Mouse (Mus musculus) liver, embryonic 16.5 days (tissue): ENCODE measurements at regions not wholly inside any gene's neighbourhood (a gene's known extent, or its start where the extent isn't known, plus 50 kb on each side); places are given as distances from the start of the nearest gene placed in this dataset.

ENCODE experiments used
- ATAC-seq: fragments of 200-750 bp; cut with Nextera tagmentation; 2 replicates; pipeline ENCODE4 v1.8.0; 2017; ENCODE audit warnings: low read depth, mild to moderate bottlenecking, moderate number of reproducible peaks, moderate library complexity
- H3K27ac ChIP-seq: fragments of 300-500 bp; sonication (generic); 2 replicates; pipeline ENCODE4 v1.5.1; 2014; ENCODE audit warnings: mild to moderate bottlenecking, low read length
- H3K27me3 ChIP-seq: fragments of 300-500 bp; sonication (generic); 2 replicates; pipeline ENCODE4 v1.6.1; 2014; ENCODE audit warnings: low read depth, low read length, mixed read lengths; ENCODE audit not compliant: control insufficient read depth, insufficient read depth
- H3K36me3 ChIP-seq: fragments of 300-500 bp; sonication (generic); 2 replicates; pipeline ENCODE4 v1.6.1; 2014; ENCODE audit warnings: mild to moderate bottlenecking; ENCODE audit not compliant: control insufficient read depth, insufficient read depth
- H3K4me1 ChIP-seq: fragments of 300-500 bp; sonication (generic); 2 replicates; pipeline ENCODE4 v1.6.1; 2014; ENCODE audit warnings: low read depth, low read length, mixed read lengths; ENCODE audit not compliant: control insufficient read depth
- H3K4me2 ChIP-seq: fragments of 300-500 bp; sonication (generic); 2 replicates; pipeline ENCODE4 v1.6.1; 2014; ENCODE audit warnings: low read depth, low read length, mixed read lengths
- H3K4me3 ChIP-seq: fragments of 300-500 bp; sonication (generic); 2 replicates; pipeline ENCODE4 v1.5.1; 2014; ENCODE audit warnings: low read depth, mild to moderate bottlenecking, low read length
- H3K9ac ChIP-seq: fragments of 300-500 bp; sonication (generic); 2 replicates; pipeline ENCODE4 v1.6.1; 2014; ENCODE audit warnings: low read depth, low read length
- H3K9me3 ChIP-seq: fragments of 300-500 bp; sonication (generic); replicated peaks from 2 replicates; pipeline ENCODE4 v1.6.1; 2016; ENCODE audit warnings: low read length; ENCODE audit not compliant: control insufficient read depth
- WGBS: fragments of 180-500 bp; shearing (Covaris S2); extraction: QIAGEN DNeasy Blood & Tissue Kit; methylation state at CpG from one replicate; pipeline ENCODE4 v1.1.7; 2014; ENCODE audit not compliant: insufficient replicate concordance; 5-methylcytosine and 5-hydroxymethylcytosine counted together

- no peak overlapping the region for H3K9ac ChIP-seq
- no peak overlapping the region for H3K27ac ChIP-seq
- no peak overlapping the region for H3K4me3 ChIP-seq
- no peaks in the 10 kb centered on the region for H3K4me1 ChIP-seq
- H3K27me3 ChIP-seq = no peaks in the 10 kb centered on the region
- WGBS = 70% methylated on average over 7 of the region's 7 CpGs
- no peaks in the 10 kb centered on the region for H3K9me3 ChIP-seq
- H3K36me3 ChIP-seq = no peaks in the 10 kb centered on the region
- H3K4me2 ChIP-seq = no peak overlapping the region
- no peak for ATAC-seq
Measured at GRCm38 (mm10) chr3:39320851-39321250, 434.1 kb downstream of the Fat4 start.

GRCm38 (mm10) chr3:39322225-39322624 lies 435.5 kb downstream of the Fat4 start:
- Histone ChIP-seq H3K4me2 (no peak overlapping the region), H3K36me3 (no peaks in the 10 kb centered on the region)
- no peak for ATAC-seq

GRCm38 (mm10) chr3:39335612-39336230 lies 449.0 kb downstream of the Fat4 start:
- Histone ChIP-seq H3K4me1 (no peaks in the 10 kb centered on the region), H3K27me3 (no peaks in the 10 kb centered on the region), H3K9me3 (no peaks in the 10 kb centered on the region), H3K4me3 (no peak overlapping the region), H3K36me3 (no peaks in the 10 kb centered on the region), H3K27ac (no peak overlapping the region), H3K4me2 (no peak overlapping the region), H3K9ac (no peak overlapping the region)
- 53% methylated on average over 8 of the region's 8 CpGs for WGBS
- ATAC-seq = no peak

More at GRCm38 (mm10) chr3:39322225-39322624, 435.5 kb downstream of the Fat4 start:
- H3K4me1 ChIP-seq = no peaks in the 10 kb centered on the region
- WGBS = 53% methylated on average over 5 of the region's 5 CpGs
- no peak overlapping the region for H3K4me3 ChIP-seq
- no peak overlapping the region for H3K27ac ChIP-seq
- no peaks in the 10 kb centered on the region for H3K9me3 ChIP-seq
- H3K9ac ChIP-seq = no peak overlapping the region
- no peaks in the 10 kb centered on the region for H3K27me3 ChIP-seq

GRCm38 (mm10) chr3:39341161-39341687 lies 454.5 kb downstream of the Fat4 start:
- H3K27me3 ChIP-seq = no peaks in the 10 kb centered on the region
- WGBS = 59% methylated on average over 3 of the region's 3 CpGs

GRCm38 (mm10) chr3:39344078-39344477 lies 457.3 kb downstream of the Fat4 start:
- Histone ChIP-seq H3K36me3 (no peaks in the 10 kb centered on the region), H3K9me3 (no peaks in the 10 kb centered on the region), H3K4me1 (no peaks in the 10 kb centered on the region), H3K9ac (no peak overlapping the region), H3K4me2 (no peak overlapping the region), H3K4me3 (no peak overlapping the region), H3K27ac (no peak overlapping the region), H3K27me3 (no peaks in the 10 kb centered on the region)
- WGBS = 52% methylated on average over 3 of the region's 3 CpGs
- ATAC-seq = no peak

More at GRCm38 (mm10) chr3:39341161-39341687, 454.5 kb downstream of the Fat4 start:
- no peak overlapping the region for H3K4me2 ChIP-seq
- ATAC-seq = no peak
- H3K9me3 ChIP-seq = no peaks in the 10 kb centered on the region
- H3K36me3 ChIP-seq = no peaks in the 10 kb centered on the region
- H3K4me3 ChIP-seq = no peak overlapping the region
- no peaks in the 10 kb centered on the region for H3K4me1 ChIP-seq
- H3K9ac ChIP-seq = no peak overlapping the region
- H3K27ac ChIP-seq = no peak overlapping the region

- Histone ChIP-seq H3K9me3 (no peaks in the 10 kb centered on the region), H3K4me3 (no peak overlapping the region), H3K27ac (no peak overlapping the region), H3K9ac (no peak overlapping the region), H3K36me3 (no peaks in the 10 kb centered on the region), H3K27me3 (no peaks in the 10 kb centered on the region), H3K4me2 (no peak overlapping the region), H3K4me1 (no peaks in the 10 kb centered on the region)
- no peak for ATAC-seq
- 79% methylated on average over 4 of the region's 4 CpGs for WGBS
Measured at GRCm38 (mm10) chr3:39347578-39347977, 460.8 kb downstream of the Fat4 start.

GRCm38 (mm10) chr3:39357012-39357411 lies 470.3 kb downstream of the Fat4 start:
- no peak for ATAC-seq
- no peaks in the 10 kb centered on the region for H3K9me3 ChIP-seq

GRCm38 (mm10) chr3:39360278-39360677 lies 473.5 kb downstream of the Fat4 start:
- Histone ChIP-seq H3K4me2 (no peak overlapping the region), H3K4me3 (no peak overlapping the region), H3K27ac (no peak overlapping the region), H3K36me3 (no peaks in the 10 kb centered on the region), H3K9me3 (no peaks in the 10 kb centered on the region), H3K27me3 (no peaks in the 10 kb centered on the region), H3K9ac (no peak overlapping the region), H3K4me1 (no peaks in the 10 kb centered on the region)
- 46% methylated on average over 2 of the region's 2 CpGs for WGBS
- ATAC-seq = no peak

More at GRCm38 (mm10) chr3:39357012-39357411, 470.3 kb downstream of the Fat4 start:
- H3K36me3 ChIP-seq = no peaks in the 10 kb centered on the region
- H3K27me3 ChIP-seq = no peaks in the 10 kb centered on the region
- no peak overlapping the region for H3K4me3 ChIP-seq
- 46% methylated on average over 2 of the region's 2 CpGs for WGBS
- H3K4me1 ChIP-seq = no peaks in the 10 kb centered on the region
- H3K4me2 ChIP-seq = no peak overlapping the region
- no peak overlapping the region for H3K27ac ChIP-seq
- no peak overlapping the region for H3K9ac ChIP-seq

GRCm38 (mm10) chr3:39370926-39371325 lies 484.2 kb downstream of the Fat4 start:
- Histone ChIP-seq H3K9me3 (no peaks in the 10 kb centered on the region), H3K9ac (no peak overlapping the region), H3K36me3 (no peaks in the 10 kb centered on the region), H3K4me3 (no peak overlapping the region), H3K27me3 (no peaks in the 10 kb centered on the region), H3K27ac (no peak overlapping the region), H3K4me1 (no peaks in the 10 kb centered on the region), H3K4me2 (no peak overlapping the region)
- 67% methylated on average over 4 of the region's 4 CpGs for WGBS
- ATAC-seq = no peak
